8 mouse cellular contexts compared by ENCODE assay signal in genomic region chr8:126591141-126591820, GRCm38 (mm10). TPM values are rescaled to one million over a fixed set of nuclear protein-coding genes. Genes with fewer than 3 reads are reported as not detected.
DNase-seq lines count a peak whose midpoint lies in the region; ATAC-seq and TF ChIP-seq lines count a peak whose summit lies in the region.

No protein-coding gene starts in this region.

- TF ChIP-seq EP300 in CH12.LX (IDR thresholded peaks at IDR 0.05; ENCODE audit: low read length) = 0 out of 2 replicates have a peak, but pooled peaks have one; percentile 13
- TF ChIP-seq EP300 in heart, adult 2 months (IDR thresholded peaks at IDR 0.05; ENCODE audit: insufficient read depth, low read depth, low read length) = peak; percentile 63; the same call in 1 of the 2 replicates
- TF ChIP-seq EP300 in liver, postnatal 0 days (IDR thresholded peaks at IDR 0.05; ENCODE audit: low read depth) = peak; percentile 2; the same call in 1 of the 2 replicates

- H3K27ac ChIP-seq in CH12.LX (ENCODE audit: insufficient read depth, low read depth) = peak overlapping the region; percentile 72
- H3K27ac ChIP-seq in heart, adult 2 months = peak overlapping the region; percentile 98
- H3K27ac ChIP-seq in kidney, embryonic 15.5 days = peak overlapping the region; percentile 98
- H3K27ac ChIP-seq in liver, postnatal 0 days (ENCODE audit: low read depth) = peak overlapping the region; percentile 98
- H3K27ac ChIP-seq in olfactory bulb, adult 2 months (ENCODE audit: insufficient read depth, low read depth, low read length) = peak overlapping the region; percentile 96

- under 1% methylated on average over 20 of the region's 20 CpGs for WGBS in heart, adult 2 months
- under 1% methylated on average over 20 of the region's 20 CpGs for WGBS in kidney, embryonic 15.5 days
- 0% methylated on average over 20 of the region's 20 CpGs for WGBS in liver, postnatal 0 days (ENCODE audit: insufficient replicate concordance)
- under 1% methylated on average over 20 of the region's 20 CpGs for WGBS in olfactory bulb, adult 2 months

- H3K27me3 ChIP-seq in CH12.LX (replicated peaks) = no peaks in the 10 kb centered on the region
- no peaks in the 10 kb centered on the region for H3K27me3 ChIP-seq in heart, adult 2 months (ENCODE audit: control insufficient read depth, insufficient read depth, low read length)
- H3K27me3 ChIP-seq in kidney, embryonic 15.5 days = no peaks in the 10 kb centered on the region
- no peaks in the 10 kb centered on the region for H3K27me3 ChIP-seq in liver, postnatal 0 days (ENCODE audit: insufficient read depth, low read length)

- peak overlapping the region; percentile 82 for H3K9ac ChIP-seq in CH12.LX (ENCODE audit: insufficient read depth, low read depth)
- H3K9ac ChIP-seq in heart, adult 2 months (ENCODE audit: low read depth, low read length) = peak overlapping the region; percentile 100
- H3K9ac ChIP-seq in kidney, embryonic 15.5 days = peak overlapping the region; percentile 85
- H3K9ac ChIP-seq in liver, postnatal 0 days (replicated peaks) = peak overlapping the region; percentile 99

- no peak; the same call in 1 of the 2 replicates for TF ChIP-seq POLR2A in CH12.LX (IDR thresholded peaks at IDR 0.05; ENCODE audit: low read depth, low read length)
- TF ChIP-seq POLR2A in heart, adult 2 months (IDR thresholded peaks at IDR 0.05; ENCODE audit: insufficient read depth, low read depth, low read length) = peak; percentile 17; the same call in 1 of the 2 replicates
- 0 out of 2 replicates have a peak, but pooled peaks have one; percentile 32 for TF ChIP-seq POLR2A in olfactory bulb, adult 2 months (IDR thresholded peaks at IDR 0.05; ENCODE audit: insufficient read depth, low read depth, low read length)

- no peak for ATAC-seq in kidney, embryonic 15.5 days (replicated peaks; ENCODE audit: low FRiP score)
- no peak for ATAC-seq in liver, postnatal 0 days
- ATAC-seq in erythroid progenitor cell, adult 5-6 weeks (replicated peaks; ENCODE audit: low FRiP score, poor library complexity, severe bottlenecking) = no peak

- intact Hi-C loops in heart, adult 2 months (cut with DNase I) = loop anchor here (2.0 kb wide), 1 partner anchor 74 kb away; no protein-coding TSS in a partner anchor

- peaks cover 7 to 22% of the 10 kb centered on the region in 2 experiments for H3K4me1 ChIP-seq in CH12.LX (ENCODE audit: control insufficient read depth in 1 of 2, insufficient read depth in 2 of 2)
- H3K4me1 ChIP-seq in heart, adult 2 months (ENCODE audit: control insufficient read depth, insufficient read depth, low read length) = peaks cover 15% of the 10 kb centered on the region
- H3K4me1 ChIP-seq in kidney, embryonic 15.5 days = peaks cover 53% of the 10 kb centered on the region
- peaks cover 29% of the 10 kb centered on the region for H3K4me1 ChIP-seq in liver, postnatal 0 days (ENCODE audit: insufficient read depth)
- peaks cover 22% of the 10 kb centered on the region for H3K4me1 ChIP-seq in olfactory bulb, adult 2 months (ENCODE audit: control insufficient read depth, insufficient read depth, low read length)

- in situ Hi-C loops in CH12.LX (cut with MboI; ENCODE audit: low pct_ligation_motif_present, low pct_unique_long_range_greater_than_20kb, low sequenced_read_pairs) = loop anchor here (10.0 kb wide), 1 partner anchor 334 kb away; no protein-coding TSS in a partner anchor

- peaks cover 24 to 45% of the 10 kb centered on the region in 2 experiments for H3K36me3 ChIP-seq in CH12.LX (replicated peaks in 1 of 2; ENCODE audit: control insufficient read depth in 1 of 2, insufficient read depth in 1 of 2, low read length in 1 of 2)
- H3K36me3 ChIP-seq in heart, adult 2 months (ENCODE audit: control insufficient read depth, insufficient read depth, low read length) = peaks cover 19% of the 10 kb centered on the region
- H3K36me3 ChIP-seq in kidney, embryonic 15.5 days = peaks cover 40% of the 10 kb centered on the region
- H3K36me3 ChIP-seq in liver, postnatal 0 days (replicated peaks; ENCODE audit: insufficient read depth, low read length) = peaks cover 30% of the 10 kb centered on the region

- peak in 1 of 2 experiments; percentile 45; a peak in 2 of 4 replicates for TF ChIP-seq CTCF in CH12.LX (conservative IDR thresholded peaks at IDR 0.05 in 1 of 2, IDR thresholded peaks at IDR 0.05 in 1 of 2; ENCODE audit: low read depth in 2 of 2, low read length in 2 of 2)
- TF ChIP-seq CTCF in heart, adult 2 months (IDR thresholded peaks at IDR 0.05) = peak; percentile 28; the same call in 1 of the 2 replicates
- TF ChIP-seq CTCF in liver, postnatal 0 days (IDR thresholded peaks at IDR 0.05; ENCODE audit: low read depth) = peak; percentile 27; the same call in 1 of the 2 replicates
- no peak; the same call in 1 of the 2 replicates for TF ChIP-seq CTCF in olfactory bulb, adult 2 months (IDR thresholded peaks at IDR 0.05; ENCODE audit: insufficient read depth, low read depth, low read length)

- DNase-seq in 3134 (ENCODE audit: extremely low read depth, insufficient read length, low spot score) (peak; percentile 58), CH12.LX (ENCODE audit: extremely low read depth) (no peak)
- peak; percentile 69 to 75 for DNase-seq in cerebellum, postnatal 14 days
- DNase-seq in heart, adult 2 months = peak; percentile 78
- DNase-seq in liver, postnatal 0 days = peak; percentile 66

- H3K9me3 ChIP-seq in CH12.LX (replicated peaks; ENCODE audit: low read length) = no peaks in the 10 kb centered on the region
- H3K9me3 ChIP-seq in kidney, embryonic 15.5 days (replicated peaks) = no peaks in the 10 kb centered on the region
- no peaks in the 10 kb centered on the region for H3K9me3 ChIP-seq in liver, postnatal 0 days (ENCODE audit: low read length)

- TF ChIP-seq RAD21 in CH12.LX (IDR thresholded peaks at IDR 0.05; ENCODE audit: low read depth, low read length) = peak; percentile 23

- dilution Hi-C loops in CH12.LX (cut with MboI; ENCODE audit: extremely low pct_ligation_motif_present, extremely low pct_unique_long_range_greater_than_20kb, low sequenced_read_pairs) = no loop called here

- H3K4me2 ChIP-seq in CH12.LX (ENCODE audit: insufficient read depth, low read depth, poor library complexity, severe bottlenecking) = peak overlapping the region; percentile 53
- peak overlapping the region; percentile 91 for H3K4me2 ChIP-seq in kidney, embryonic 15.5 days
- H3K4me2 ChIP-seq in liver, postnatal 0 days (ENCODE audit: low read depth, low read length) = peak overlapping the region; percentile 78

- peak overlapping the region; percentile 78 to 96 (median 89) for H3K4me3 ChIP-seq in CH12.LX (replicated peaks in 1 of 3; ENCODE audit: low read depth in 2 of 3, low read length in 2 of 3, poor library complexity in 1 of 3)
- peak overlapping the region; percentile 91 for H3K4me3 ChIP-seq in heart, adult 2 months
- H3K4me3 ChIP-seq in kidney, embryonic 15.5 days (replicated peaks) = peak overlapping the region; percentile 71
- peak overlapping the region; percentile 99 for H3K4me3 ChIP-seq in liver, postnatal 0 days (ENCODE audit: low read depth, low read length)
- H3K4me3 ChIP-seq in olfactory bulb, adult 2 months (ENCODE audit: insufficient read depth, low read depth, low read length) = peak overlapping the region; percentile 99

- H3K79me2 ChIP-seq in CH12.LX (replicated peaks; ENCODE audit: control insufficient read depth, extremely low read depth, insufficient read depth, poor library complexity, severe bottlenecking) = peaks cover 66% of the 10 kb centered on the region
- peaks cover 12% of the 10 kb centered on the region for H3K79me2 ChIP-seq in heart, adult 2 months (replicated peaks; ENCODE audit: control insufficient read depth, insufficient read depth, low read length)

TF ChIP-seq in CH12.LX, 34 proteins besides CTCF, POLR2A, EP300 and RAD21 (continues in another document):
- TF ChIP-seq TCF12 (IDR thresholded peaks at IDR 0.05; ENCODE audit: low read depth, low read length) (peak; percentile 48; the same call in 1 of the 2 replicates), ZKSCAN1 (IDR thresholded peaks at IDR 0.05; ENCODE audit: borderline replicate concordance, low read depth, low read length) (no peak), MAFK (IDR thresholded peaks at IDR 0.05; ENCODE audit: insufficient replicate concordance, low read length) (no peak), CHD1 (IDR thresholded peaks at IDR 0.05; ENCODE audit: low read depth, low read length) (peak; percentile 93), UBTF (IDR thresholded peaks at IDR 0.05; ENCODE audit: low read depth, low read length) (peak; percentile 75), MXI1 (IDR thresholded peaks at IDR 0.05; ENCODE audit: low read depth, low read length) (peak; percentile 82), ELF1 (IDR thresholded peaks at IDR 0.05; ENCODE audit: low read depth, low read length) (peak; percentile 13), MAX (IDR thresholded peaks at IDR 0.05; ENCODE audit: low read length) (peak; percentile 61), BHLHE40 (IDR thresholded peaks at IDR 0.05; ENCODE audit: low read depth, low read length) (peak; percentile 64), CHD2 (IDR thresholded peaks at IDR 0.05; ENCODE audit: low read length) (no peak), SMC3 (IDR thresholded peaks at IDR 0.05; ENCODE audit: low read depth, low read length) (peak; percentile 43), TBP (conservative IDR thresholded peaks at IDR 0.05; ENCODE audit: low read depth, low read length) (no peak), IRF4 (IDR thresholded peaks at IDR 0.05; ENCODE audit: low read depth, low read length) (peak; percentile 36; the same call in 1 of the 2 replicates), ZMIZ1 (IDR thresholded peaks at IDR 0.05; ENCODE audit: low read depth, low read length) (0 out of 2 replicates have a peak, but pooled peaks have one; percentile 52), ETS1 (conservative IDR thresholded peaks at IDR 0.05; ENCODE audit: low read depth, low read length) (peak; percentile 22; the same call in 1 of the 2 replicates), RCOR1 (conservative IDR thresholded peaks at IDR 0.05; ENCODE audit: low read depth, low read length) (no peak), HCFC1 (IDR thresholded peaks at IDR 0.05; ENCODE audit: low read depth, low read length) (0 out of 2 replicates have a peak, but pooled peaks have one; percentile 10)

RNA-seq across cellular contexts. Expression of gene Irf2bp2, which starts 2.5 kb away (rescaled TPM):
- total RNA-seq in CH12.LX (2012; rRNA removed) (20.2 and 28.6 TPM in 2 replicates), CH12.LX (2014; rRNA removed) (30.3 and 31.2 TPM in 2 replicates)
- 17.8 and 19.9 TPM in 2 replicates for polyA plus RNA-seq in CH12.LX (2012; ENCODE audit: insufficient read length, low read depth)
- 100 to 1,000 TPM in 1 of 2 experiments, 10 to 100 TPM in 1; 56.3 to 132 TPM for total RNA-seq in heart, adult 2 months (2021)
- 33.8 and 37.3 TPM in 2 replicates for polyA plus RNA-seq in heart, adult 2 months (2012; rRNA removed)
- 12.3 and 13.3 TPM in 2 replicates for polyA plus RNA-seq in kidney, embryonic 15.5 days (2015; fragmentation: Nextera tagmentation; extraction: Ambion mirVana)
- 5.0 and 6.2 TPM in 2 replicates for polyA plus RNA-seq in liver, postnatal 0 days (2015; fragmentation: Nextera tagmentation; extraction: Ambion mirVana)
- polyA plus RNA-seq in olfactory bulb, adult 2 months (2012; ENCODE audit: insufficient read depth, insufficient read length, low replicate concordance, missing spikeins) = not detected in 2 replicates
- total RNA-seq in erythroid progenitor cell, adult 5-6 weeks (2015; ENCODE audit: low replicate concordance) = 19.8 and 24.7 TPM in 2 replicates
- 8.8 and 18.0 TPM in 2 replicates for total RNA-seq in erythroid progenitor cell, adult 5-6 weeks (2017; ENCODE audit: low replicate concordance)
